Mouse (Mus musculus): ENCODE results near the gene Zfp609.

Gene Zfp609

DNA sequence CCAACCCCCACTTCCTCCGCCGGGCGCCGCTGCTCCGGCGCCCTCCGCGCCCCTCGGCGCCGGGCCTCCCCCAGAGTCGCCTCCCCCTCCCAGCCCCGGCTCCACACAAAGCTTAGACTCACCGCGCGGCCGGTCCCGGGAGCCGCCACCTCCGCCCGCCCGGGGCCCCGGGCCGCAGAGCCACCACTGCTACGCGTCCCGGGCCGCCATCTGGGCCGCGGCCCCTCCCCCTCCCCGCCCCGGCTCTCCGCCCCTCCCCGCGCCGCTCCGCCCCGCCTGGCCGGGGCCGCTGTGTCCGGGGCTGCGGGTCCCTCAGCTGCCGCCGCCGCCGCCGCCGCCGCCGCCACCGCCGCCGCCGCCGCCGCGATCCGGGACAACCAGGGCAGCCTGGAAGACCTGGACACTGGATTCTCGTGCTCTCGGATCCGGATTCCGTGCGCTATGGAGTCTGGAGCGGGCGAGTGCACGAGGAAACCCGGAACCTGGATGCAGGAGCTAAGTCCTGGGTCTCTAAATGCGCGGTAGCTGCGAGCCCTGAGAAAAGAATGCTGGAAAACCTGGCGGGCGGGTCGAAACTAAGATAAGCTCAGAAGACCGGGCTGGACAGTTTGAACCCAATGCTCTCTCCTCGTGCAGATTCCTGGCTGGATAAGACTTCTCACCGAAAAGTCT lies at the start of gene Zfp609:
Zfp609 (minus strand) TSS at position 221 of the 672 bp plus-strand sequence.
- DNase-seq, result peak; percentile 97

DNA sequence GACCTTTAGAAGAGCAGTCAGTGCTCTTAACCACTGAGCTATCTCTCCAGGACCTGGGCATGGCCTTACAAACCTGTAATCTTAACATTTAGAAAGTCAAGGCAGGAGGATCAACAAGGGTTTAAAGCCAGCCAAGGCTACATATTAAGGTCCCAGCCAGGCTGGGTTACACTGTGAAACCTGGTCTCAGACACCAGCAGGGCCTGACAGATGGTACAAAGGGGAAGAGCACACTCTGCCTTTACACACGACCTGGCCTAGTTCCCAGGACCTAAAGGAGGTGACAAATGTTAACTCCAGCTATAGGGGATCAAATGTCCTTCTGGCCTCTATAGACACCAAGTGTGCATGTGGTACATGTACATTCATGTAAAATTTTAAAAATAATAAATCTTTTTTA lies 32.3 kb upstream of the Zfp609 start:
- DNase-seq, result no peak

DNA sequence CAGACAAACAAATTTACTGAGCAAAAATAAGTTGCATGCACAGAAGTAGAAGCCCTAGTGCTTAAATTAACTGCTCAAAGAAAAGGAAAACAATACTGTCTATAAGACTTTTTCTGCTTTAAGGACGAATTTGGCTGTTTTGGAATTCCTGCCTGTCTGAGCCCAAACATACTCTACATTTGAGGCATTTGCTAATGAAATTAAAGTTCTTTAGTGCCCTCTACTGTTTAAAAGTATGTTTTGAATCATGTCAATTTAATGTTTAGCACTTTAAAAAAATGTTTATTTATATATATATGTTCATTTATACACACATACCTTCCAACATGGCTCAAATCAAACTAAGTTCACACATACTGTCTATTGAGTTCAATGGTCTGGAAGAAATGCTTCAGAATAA lies 22.8 kb upstream of the Zfp609 start:
- DNase-seq, result no peak

DNA sequence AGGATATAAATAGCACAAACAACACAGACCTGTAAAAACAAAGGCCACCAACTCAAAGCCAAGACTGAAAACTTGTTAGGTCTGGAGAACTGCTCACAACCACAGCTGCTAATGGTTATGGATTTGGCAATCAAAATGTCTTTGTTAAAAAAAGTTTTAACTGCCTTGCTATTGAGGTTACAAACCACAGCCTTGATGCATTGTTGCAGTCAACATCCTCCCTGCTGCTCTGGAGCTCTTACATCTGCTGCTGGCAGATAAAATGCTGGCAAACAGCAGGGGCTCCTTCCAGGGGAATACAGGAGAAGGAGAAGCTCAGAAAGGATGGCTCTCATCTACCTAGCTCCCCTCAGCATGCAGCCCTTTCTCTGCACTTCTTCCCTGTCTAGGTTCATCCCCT lies 20.8 kb upstream of the Zfp609 start:
- DNase-seq, result no peak

DNA sequence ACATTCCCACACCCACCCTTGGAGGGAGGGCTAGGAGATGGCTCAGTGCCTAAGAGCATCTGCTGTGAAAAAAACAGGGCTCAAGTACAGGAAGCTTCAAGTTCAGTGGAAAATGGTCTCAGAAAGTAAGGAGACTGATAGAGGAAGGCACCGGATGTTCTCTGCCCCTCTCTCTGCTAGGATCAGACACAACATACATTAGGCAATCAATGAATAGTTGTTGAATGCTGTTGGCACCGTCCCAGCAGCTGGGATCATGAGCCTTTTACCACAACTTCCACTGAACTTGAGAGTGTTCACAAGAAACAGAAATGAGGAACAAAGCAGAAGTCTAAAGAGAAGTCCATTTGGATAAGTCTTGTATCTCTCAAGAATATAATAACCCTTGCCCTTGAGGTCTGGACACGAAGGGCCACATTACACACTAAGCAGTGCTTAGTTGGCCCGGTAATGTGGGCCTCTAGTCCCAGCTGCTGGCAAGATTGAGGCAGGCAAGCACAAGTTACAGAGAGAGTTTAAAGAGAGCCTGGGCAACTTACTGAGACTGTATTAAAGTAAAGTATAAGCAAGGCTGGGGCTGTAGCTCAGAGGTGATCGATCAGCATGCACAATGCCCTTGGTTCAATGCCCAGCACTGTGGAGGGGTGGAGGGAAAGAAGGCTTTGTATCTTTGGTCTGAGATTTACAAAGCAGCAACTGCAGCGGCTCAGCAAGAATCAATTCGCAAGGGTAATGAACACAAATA lies 17.2 kb upstream of the Zfp609 start:
- DNase-seq, result peak; percentile 17

DNA sequence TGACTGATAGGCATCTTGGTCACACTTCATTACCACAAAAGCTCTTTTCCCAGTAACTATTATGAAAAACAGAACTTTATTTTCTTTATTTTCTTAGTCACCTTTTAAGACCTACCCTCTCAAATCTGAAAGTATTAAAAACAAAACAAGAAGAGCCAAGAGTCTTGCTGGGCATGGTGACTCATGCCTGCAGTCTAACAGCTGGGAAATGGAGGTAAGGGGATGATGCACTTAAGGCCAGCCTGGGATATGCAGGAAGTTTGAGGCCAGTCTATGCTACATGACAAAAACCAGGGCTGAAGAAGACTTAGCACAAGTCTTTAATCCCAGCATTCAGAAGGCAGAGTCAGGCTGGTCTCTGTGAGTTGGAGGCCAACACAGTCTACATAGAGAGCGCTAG lies 12.5 kb upstream of the Zfp609 start:
- no peak for DNase-seq

DNA sequence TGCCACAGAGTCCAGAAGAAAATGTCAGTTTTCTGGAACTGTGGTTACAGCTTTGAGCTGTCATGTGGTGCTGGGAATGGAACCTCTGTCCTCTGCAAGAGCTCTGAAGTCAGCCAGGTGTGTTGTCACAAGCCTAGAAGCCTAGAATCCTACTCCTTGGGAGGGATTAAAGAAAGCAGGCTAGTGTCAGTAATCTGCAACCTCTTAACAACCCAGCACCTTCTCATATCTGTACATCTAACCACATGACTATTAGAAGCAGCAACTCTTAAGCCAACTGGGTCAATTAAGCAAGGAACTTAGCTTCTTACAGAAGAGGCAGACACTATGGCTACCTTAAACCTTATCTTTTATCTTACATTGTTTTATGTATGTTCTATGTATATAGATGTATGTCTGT lies 9.6 kb upstream of the Zfp609 start:
- no peak for DNase-seq

DNA sequence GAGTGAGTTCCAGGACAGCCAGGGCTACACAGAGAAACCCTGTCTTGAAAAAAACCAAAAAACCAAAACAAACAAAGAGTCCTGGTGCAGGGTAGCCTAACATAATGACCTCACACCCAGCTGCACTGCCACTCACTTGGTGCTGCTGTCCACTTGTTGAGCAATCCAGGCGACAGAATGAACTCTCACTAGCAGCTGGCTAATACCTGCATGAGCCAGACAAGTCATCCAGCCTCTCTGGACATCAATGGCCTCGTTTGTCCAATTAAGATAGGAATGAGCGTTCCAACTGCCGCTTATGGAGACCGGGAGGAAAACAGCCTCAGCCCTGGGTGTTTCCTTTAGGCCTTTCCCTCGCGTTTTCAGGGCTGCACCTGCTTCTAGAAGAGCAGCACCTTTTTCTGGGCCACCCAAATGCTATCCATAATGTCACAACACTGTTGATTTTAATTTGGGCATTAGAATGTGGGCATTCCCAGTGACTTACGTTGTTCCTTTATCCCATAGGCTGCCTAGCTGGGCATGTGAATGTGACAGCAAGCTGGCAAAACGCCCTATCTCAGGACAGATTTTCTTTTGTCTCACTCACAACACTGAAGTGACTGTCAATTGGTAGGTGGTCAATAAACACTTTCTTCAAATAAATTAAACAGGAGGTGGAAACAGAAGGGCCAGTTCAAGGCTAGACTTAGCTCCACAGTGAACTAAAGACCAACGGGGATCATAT lies 7.4 kb upstream of the Zfp609 start:
- no peak for DNase-seq

DNA sequence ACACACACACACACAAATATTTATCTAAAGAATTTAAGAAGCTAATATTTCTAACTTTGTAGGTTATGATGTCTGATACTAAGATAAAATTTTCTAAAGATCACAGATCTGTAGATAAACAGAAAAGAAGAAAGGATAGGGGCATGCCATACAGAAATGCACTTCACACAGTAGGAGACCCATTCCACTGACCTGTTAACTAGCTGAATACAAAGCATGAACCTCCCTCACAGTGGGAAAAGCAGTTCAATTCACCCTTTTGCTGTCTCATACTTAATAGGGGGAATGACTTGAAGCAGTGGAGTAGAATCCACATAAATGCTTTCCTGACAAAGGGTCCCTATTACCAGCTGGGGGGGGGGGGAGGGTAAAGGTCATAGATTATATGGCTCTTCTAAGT lies 6.3 kb upstream of the Zfp609 start:
- no peak for DNase-seq

DNA sequence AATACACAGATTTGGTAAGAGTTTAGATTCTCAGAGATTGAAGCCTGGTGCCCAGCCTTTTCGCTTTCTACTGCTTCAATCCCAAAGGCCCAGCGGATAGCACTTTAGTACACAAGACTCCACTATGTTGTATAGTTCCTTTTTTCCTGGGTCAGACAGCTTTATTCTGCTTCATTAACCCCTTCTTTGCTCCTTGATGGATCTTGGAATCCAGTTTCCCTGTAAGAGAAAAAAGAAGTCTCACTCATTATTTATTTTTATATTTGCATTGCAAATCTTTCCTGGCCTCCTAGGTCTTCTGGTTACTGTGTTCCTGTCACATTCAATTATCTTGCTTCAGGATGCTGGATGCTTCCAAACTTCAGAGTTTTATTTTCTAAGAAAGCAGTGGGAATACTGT lies 5.9 kb upstream of the Zfp609 start:
- no peak for DNase-seq

DNA sequence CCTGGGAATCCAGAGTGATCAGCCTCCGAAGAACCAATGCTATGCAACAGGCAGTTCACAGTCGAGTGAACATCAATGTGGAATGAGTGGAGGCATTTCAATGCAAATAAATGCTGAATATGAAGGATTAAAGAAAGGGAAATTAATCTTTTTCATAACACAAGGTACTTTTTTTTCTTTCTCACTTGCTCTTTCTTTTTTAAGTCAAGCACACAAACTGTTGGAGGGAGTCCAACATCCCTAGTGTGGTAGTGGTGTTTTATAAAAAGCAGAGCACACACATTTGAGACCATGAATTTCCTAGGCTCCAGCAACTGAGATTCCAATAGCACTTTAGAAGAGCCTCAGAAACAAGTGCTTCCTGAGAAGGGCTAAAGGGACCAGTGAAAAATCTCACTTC lies 4.7 kb upstream of the Zfp609 start:
- DNase-seq, result no peak

DNA sequence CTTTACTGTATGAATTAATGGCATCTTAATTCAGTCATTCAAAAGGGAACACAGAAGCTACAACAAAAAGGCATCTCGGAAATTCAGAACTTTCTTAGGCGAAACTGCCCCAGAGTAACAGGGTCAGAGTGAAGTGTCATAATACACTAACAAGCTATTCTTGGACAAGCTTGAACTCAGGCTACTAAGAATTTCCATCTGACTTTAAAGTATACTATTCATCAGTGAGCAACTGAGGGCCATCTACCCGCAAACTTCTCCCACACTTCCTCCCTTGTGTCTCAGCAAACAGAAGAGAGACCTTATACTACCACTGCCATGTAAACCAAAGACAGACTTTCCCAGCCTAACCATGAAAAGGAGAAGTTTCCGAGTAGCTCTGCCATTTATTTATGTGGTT lies 3.8 kb upstream of the Zfp609 start:
- DNase-seq, result no peak

DNA sequence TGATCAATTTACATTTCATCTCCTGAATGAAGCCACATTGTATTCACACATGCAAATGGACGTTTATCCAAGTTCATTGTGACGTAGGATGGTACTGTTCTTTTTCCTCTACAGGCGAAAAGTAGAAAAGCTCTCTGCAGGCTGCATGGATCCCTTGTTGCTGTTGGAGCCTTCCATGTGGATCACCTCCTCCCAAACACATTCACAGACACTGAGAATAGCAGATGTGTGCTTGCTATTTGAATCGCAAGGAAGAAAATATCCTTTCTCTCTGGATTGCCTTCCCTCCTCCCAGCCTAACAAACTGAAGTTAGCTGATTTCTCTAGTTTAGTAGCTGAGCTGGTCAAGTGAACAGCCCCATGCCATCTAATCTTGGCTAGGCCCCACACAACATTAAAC lies 2.9 kb upstream of the Zfp609 start:
- DNase-seq, result no peak

DNA sequence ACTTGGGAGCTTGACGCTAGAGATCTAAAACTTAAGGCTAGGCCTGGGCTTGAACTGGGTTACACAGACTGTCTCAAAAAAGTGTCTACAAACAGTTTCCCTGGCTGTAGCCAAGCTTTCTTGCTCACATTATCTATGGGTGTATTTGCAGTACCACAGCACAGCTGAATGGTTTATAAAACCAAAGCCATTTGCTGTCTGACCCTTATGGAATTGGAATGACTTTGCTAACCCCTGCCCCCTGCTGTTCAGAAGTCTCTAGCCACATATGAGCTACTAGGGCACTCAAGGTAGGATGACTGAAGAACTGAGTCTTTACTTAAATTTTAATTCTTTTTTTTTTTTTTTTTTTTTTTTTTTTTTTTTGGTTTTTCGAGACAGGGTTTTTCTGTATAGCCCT lies 2.0 kb upstream of the Zfp609 start:
- peak; percentile 56 for DNase-seq

DNA sequence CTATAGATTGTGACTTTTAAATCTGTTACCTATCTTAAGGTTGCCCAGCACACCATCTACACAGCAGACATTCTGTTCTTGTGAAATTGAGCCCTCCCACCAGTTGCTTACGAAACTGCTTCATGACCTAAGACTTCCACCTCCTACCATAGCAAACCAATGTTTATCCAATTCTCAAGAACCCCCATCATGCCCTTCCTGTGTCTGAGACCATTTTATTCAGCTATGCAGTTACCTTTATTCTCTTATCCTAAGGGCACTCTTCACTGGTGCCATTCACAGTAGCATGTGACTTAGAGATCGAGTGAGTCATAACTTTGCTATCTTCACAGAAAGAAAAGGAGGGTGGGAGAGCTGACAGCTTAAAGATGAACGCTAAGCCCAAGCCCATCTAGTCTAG lies 1.1 kb upstream of the Zfp609 start:
- DNase-seq, result no peak

DNA sequence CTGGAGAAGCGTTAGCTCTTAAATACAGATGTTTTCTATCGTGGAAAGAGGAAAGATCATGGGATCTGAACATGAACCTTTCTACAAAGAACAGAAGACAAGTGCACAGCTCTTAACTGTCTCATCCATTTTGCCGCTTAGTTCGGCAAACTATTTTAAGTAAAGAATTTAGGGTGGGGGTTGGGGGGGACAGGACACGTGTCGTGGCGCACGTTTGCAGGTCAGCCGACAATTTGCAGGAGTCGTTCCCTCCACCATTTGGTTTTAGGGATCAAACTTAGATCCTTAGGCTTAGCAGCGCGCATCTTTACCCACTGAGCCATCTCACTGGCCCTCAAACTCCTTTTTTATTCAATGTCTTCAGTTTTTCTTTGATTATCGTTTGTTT lies 646 bp upstream of the Zfp609 start:
- DNase-seq, result no peak

DNA sequence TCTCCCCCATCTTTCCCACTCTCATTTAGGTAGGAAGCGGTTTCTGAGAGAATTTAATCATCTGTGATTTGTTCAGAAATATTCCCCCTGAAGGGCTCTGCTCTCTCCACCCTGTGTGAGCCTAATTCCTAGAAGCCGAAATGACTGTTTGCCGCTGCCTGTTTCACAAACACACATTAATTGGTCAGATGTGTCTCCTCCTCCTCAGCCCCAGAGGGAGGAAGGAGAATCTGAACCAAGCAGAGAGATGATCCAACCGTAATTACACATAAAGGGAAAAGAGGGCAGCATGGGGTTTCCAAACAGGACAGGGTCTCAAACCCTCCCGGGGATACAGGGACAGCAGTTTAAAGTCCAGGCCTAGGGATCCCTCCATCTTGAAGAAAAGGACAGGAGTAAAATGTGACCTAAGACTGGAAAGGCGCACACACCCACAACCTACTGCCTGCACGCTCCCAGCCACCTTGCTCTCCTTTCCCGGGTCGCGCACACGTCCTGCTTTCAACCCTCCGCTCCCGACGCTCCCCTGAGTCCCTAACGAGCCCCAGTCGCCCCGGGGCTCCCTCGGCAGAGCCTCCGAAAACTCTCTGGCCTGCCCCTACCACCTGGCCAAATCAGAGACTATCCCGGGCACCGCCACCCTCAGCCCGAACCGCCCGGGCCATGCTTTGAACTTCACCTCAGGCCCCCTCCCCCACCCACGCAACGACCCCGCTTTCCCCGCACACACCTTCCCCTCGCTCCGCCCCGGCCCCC lies 598 bp downstream of the Zfp609 start:
- DNase-seq, result peak; percentile 62

DNA sequence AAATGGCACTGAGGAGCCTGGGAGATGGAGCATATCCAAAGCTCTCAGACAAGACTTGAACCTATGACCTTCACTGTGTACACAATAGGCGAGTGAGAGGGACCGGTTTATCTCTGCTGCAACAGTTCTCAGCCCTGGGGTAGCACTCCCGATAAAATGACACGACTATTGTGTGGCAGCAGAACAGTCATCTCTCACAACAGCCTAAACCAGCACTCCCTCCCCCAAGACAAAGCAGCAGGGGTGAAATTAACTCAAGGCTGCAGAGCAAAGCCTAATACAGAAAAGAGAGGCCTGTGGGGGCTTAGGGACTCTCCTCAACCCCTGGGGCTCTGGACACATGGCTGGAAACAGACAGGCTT lies 1.2 kb downstream of the Zfp609 start:
- DNase-seq, result no peak

DNA sequence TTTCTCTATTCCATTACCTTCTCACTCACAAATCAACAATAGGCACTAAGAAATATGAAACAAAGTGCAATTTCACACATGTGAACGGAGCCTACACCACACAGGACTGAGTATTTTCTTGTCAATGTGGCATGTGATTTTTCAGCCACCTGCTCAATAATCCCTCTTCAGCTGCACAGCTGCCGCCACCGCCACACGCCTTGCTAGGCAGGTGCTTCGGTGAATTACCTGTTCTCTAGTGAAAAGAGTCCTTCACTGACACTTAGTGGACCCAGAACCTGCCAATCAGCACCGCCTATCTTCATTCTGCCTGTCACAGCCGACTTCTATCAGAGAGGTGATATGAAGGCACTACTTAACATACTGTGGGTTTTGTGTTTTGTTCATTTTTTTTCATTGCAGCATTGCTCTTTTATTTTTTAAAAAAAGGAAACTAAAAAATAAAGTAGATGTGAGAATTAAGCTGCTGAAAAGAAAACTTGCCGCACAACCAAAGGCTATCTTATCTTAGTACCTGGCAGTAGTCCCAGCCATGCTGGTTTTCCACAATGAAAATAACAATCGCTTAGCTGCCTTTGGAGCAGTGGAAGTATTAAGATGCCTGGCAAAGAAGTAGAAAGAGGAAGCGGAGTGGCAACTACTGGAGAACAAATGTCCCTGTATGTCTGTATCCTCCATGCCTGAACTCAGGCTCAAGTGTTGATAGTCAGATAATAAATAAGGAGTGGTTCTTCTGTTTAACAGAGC lies 3.5 kb downstream of the Zfp609 start:
- DNase-seq, result no peak

DNA sequence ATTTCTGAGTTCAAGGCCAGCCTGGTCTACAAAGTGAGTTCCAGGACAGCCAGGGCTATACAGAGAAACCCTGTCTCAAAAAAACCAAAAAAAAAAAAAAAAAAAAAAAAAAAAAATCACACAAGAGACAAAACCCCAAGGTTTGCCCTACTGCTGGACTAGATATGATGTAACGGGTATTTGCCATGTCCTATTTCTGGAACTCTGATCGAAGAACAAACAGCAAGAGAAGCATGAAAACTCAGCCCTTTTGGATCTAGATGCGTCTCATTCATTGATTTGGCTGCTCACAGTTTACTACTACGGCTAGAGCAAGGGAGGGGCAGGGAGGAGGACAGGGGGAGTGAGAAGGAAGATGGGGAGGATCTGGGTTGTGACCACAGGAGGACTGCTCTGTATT lies 5.4 kb downstream of the Zfp609 start:
- DNase-seq, result no peak

DNA sequence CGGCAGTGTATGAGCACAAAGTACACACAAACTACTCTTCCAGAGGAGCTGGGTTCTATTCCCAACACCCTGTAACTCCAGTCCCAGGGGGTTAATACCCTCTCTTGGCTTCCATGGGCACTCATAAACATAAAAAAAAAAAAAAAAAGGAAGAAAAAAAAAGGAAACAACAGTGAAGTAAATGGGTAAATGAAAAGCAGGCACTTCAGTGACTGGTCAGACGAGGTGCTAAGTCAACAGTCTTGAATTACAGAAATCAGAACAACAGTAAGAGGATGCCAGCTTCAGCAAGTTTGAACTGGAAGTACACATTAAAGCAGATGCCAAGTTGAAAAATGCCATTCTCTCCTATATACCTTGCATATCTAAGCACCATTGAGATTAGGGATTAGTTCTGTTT lies 7.1 kb downstream of the Zfp609 start:
- no peak for DNase-seq

DNA sequence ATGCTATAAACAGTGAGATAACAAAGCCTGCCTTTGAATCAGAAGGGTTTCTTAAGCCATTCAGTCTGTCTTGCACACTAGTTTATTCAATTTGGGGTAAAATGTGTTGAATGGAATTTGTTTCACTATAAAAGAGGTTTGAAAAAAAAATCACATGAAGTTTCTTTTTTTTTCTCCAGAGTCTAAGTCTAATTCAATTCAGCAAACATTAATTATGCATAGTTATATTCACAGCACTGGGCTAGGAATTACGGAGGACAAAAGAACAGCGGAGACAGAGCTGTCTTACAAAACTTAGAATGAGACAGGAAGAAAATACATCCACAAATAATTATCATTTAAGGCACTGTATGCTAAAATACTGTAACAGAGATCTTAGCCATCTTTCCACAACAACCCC lies 9.0 kb downstream of the Zfp609 start:
- no peak for DNase-seq

DNA sequence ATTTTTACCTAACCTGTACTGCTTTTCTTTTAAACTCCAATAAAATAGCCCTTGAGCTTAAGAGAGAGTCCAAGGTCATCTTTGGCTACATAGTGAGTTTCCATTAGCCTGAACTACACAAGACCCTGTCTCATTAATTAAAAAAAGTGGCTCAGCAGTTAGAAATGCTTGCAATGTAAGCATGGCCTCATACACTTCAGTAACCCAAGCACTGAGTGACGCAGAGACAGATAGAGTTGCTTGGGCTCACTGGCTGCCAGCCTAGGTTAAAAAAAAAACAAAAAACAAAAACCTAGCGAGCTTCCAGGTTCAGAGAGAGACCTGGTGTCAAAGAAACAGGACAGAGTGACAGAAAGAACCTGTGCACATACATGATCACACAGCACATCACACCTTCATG lies 14.5 kb downstream of the Zfp609 start:
- DNase-seq, result no peak
